Mouse (Mus musculus) kidney, adult 2 months (tissue): ENCODE measurements around the gene Grcc10. TPM values are rescaled to one million over a fixed set of nuclear protein-coding genes. Genes with fewer than 3 reads are reported as not detected.

Experiments used
- DNase-seq: peaks from one replicate; pipeline ENCODE4 v3.0.0; 2021
- H3K27ac ChIP-seq: fragments of 200-500 bp; 2 replicates; pipeline ENCODE4 v1.5.1; 2012; ENCODE audit warnings: low read depth, low read length, control low read depth, inconsistent platforms; ENCODE audit not compliant: insufficient read depth
- H3K27me3 ChIP-seq: fragments of 200-500 bp; replicated peaks from 2 replicates; pipeline ENCODE4 v1.6.1; 2012; ENCODE audit warnings: mild to moderate bottlenecking, moderate library complexity, low read length, inconsistent platforms; ENCODE audit not compliant: control insufficient read depth, insufficient read depth
- H3K36me3 ChIP-seq: fragments of 200-500 bp; 2 replicates; pipeline ENCODE4 v1.6.1; 2012; ENCODE audit warnings: mild to moderate bottlenecking, moderate library complexity, low read length, inconsistent platforms; ENCODE audit not compliant: control insufficient read depth, insufficient read depth
- H3K4me1 ChIP-seq: fragments of 200-500 bp; 2 replicates; pipeline ENCODE4 v1.6.1; 2011; ENCODE audit warnings: low read length; ENCODE audit not compliant: control insufficient read depth, insufficient read depth
- H3K4me3 ChIP-seq: fragments of 200-500 bp; 2 replicates; pipeline ENCODE4 v1.5.1; 2011; ENCODE audit warnings: mild to moderate bottlenecking, low read depth, low read length, control low read depth; ENCODE audit not compliant: insufficient read depth
- CTCF ChIP-seq: fragments of 200-500 bp; conservative IDR thresholded peaks from 2 replicates; pipeline ENCODE4 v1.5.1; 2011; ENCODE audit warnings: low read depth, mild to moderate bottlenecking, control low read depth, low read length, moderate library complexity, mixed read lengths; ENCODE audit not compliant: insufficient read depth, insufficient read length
- POLR2A ChIP-seq: fragments of 200-500 bp; IDR thresholded peaks from one replicate; pipeline ENCODE4 v1.6.1; 2011; ENCODE audit warnings: low read depth, low read length, control low read depth
- WGBS: fragments of 180-500 bp; shearing (Covaris S2); methylation state at CpG from one replicate; pipeline ENCODE4 v1.1.7; 2018; 5-methylcytosine and 5-hydroxymethylcytosine counted together
- polyA plus RNA-seq: library from polyadenylated mRNA; depleted of rRNA; stranded (reverse); fragments of >200 nt; gene quantifications from 2 replicates; pipeline ENCODE4 v1.2.3, GENCODE M21; 2012

Gene Grcc10
- polyA plus RNA-seq, 1 experiment = 474 TPM

GRCm38 (mm10) chr6:124767920-124768703 lies 26.9 kb upstream of the Grcc10 start:
- Histone ChIP-seq H3K27me3 (no peaks in the 10 kb centered on the region), H3K36me3 (no peaks in the 10 kb centered on the region), H3K4me1 (0 out of 2 replicates have a peak, but pooled peaks cover 3% of the 10 kb centered on the region), H3K4me3 (no peak overlapping the region), H3K27ac (no peak overlapping the region)
- DNase-seq = no peak
- 59% methylated on average over 19 of the region's 19 CpGs for WGBS
- TF ChIP-seq CTCF = no peak
- no peak for TF ChIP-seq POLR2A

- no peak overlapping the region for H3K4me3 ChIP-seq
- WGBS = 67% methylated on average over 4 of the region's 4 CpGs
- no peak for DNase-seq
- H3K4me1 ChIP-seq = 0 out of 2 replicates have a peak, but pooled peaks cover 3% of the 10 kb centered on the region
- no peaks in the 10 kb centered on the region for H3K36me3 ChIP-seq
- no peaks in the 10 kb centered on the region for H3K27me3 ChIP-seq
- TF ChIP-seq POLR2A = no peak
- no peak for TF ChIP-seq CTCF
- H3K27ac ChIP-seq = no peak overlapping the region
These were observed 26.4 kb upstream of the Grcc10 start for GRCm38 (mm10) chr6:124767536-124767919.

DNA sequence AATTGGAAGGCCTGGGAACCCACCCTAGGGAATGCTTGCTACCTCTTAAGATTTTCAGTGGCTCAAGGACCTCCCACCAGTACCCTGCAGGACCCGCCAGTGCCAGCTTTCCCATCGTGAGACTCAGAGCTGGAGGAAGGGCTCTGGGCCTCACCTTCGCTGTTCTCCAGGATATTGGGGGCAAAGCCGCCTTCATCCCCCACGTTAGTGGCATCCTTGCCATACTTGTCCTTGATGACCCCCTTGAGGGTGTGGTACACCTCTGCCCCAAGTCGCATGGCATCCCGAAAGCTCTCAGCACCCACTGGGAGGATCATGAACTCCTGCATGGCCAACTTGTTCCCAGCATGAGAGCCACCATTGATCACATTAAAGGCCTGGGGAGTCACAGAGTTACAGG lies 24.8 kb upstream of the Grcc10 start:
- no peaks in the 10 kb centered on the region for H3K27me3 ChIP-seq
- H3K4me3 ChIP-seq = no peak overlapping the region
- 94% methylated on average over 7 of the region's 7 CpGs for WGBS
- H3K4me1 ChIP-seq = 0 out of 2 replicates have a peak, but pooled peaks cover 3% of the 10 kb centered on the region
- TF ChIP-seq POLR2A (no peak), CTCF (no peak)
- H3K36me3 ChIP-seq = no peaks in the 10 kb centered on the region
- no peak overlapping the region for H3K27ac ChIP-seq
- no peak for DNase-seq

DNA sequence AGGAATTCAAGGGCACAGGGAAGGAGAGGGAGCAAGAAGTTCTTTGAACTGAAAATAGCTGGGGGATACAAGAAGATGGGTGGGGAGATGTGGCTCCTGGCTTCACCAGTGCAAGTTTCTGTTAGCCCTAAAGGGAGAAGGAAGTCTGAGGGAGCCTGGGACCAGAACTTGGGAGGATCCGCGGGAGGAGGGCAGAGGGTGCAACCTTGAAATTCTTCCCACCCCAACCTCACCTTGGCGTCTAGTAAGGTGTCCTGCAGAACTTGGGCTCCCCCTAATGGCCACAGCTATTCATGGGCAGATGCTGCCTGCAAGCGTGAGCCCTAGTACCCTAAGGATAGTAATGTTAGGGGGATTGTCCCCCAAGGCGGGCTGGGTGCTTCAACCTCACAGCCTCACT lies 18.1 kb upstream of the Grcc10 start:
- 5% methylated on average over 5 of the region's 5 CpGs for WGBS
- no peak for TF ChIP-seq POLR2A
- TF ChIP-seq CTCF = peak; percentile 99
- peak overlapping the region; percentile 54 for H3K27ac ChIP-seq

DNA sequence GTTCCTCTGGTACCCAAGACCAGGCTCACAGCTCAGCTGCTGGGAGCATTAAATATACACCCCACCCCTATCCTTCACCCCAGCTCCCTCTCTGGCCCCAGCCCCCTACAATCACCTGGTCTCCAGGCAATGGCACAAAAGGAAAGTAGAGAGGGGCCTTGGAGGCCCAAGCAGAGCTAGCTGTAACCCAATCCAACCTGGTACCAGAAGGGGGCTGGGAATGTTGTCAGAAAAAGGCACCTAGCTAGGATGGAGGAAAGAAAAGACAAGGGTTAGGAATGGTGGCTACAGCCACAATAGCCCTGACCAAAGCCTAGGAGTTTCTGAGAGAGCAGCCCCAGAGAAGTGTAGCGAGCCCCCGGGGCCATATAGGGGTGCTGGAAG lies 17.7 kb upstream of the Grcc10 start:
- no peak for DNase-seq
- Histone ChIP-seq H3K27me3 (no peaks in the 10 kb centered on the region), H3K27ac (peak overlapping the region; percentile 54), H3K36me3 (no peaks in the 10 kb centered on the region), H3K4me1 (peaks cover 21% of the 10 kb centered on the region), H3K4me3 (no peak overlapping the region)
- WGBS = 38% methylated on average over 2 of the region's 2 CpGs
- no peak for TF ChIP-seq POLR2A

More for the DNA sequence above, 18.1 kb upstream of the Grcc10 start:
- Histone ChIP-seq H3K4me1 (peaks cover 18% of the 10 kb centered on the region), H3K36me3 (no peaks in the 10 kb centered on the region), H3K4me3 (no peak overlapping the region), H3K27me3 (no peaks in the 10 kb centered on the region)
- peak; percentile 92 for DNase-seq

DNA sequence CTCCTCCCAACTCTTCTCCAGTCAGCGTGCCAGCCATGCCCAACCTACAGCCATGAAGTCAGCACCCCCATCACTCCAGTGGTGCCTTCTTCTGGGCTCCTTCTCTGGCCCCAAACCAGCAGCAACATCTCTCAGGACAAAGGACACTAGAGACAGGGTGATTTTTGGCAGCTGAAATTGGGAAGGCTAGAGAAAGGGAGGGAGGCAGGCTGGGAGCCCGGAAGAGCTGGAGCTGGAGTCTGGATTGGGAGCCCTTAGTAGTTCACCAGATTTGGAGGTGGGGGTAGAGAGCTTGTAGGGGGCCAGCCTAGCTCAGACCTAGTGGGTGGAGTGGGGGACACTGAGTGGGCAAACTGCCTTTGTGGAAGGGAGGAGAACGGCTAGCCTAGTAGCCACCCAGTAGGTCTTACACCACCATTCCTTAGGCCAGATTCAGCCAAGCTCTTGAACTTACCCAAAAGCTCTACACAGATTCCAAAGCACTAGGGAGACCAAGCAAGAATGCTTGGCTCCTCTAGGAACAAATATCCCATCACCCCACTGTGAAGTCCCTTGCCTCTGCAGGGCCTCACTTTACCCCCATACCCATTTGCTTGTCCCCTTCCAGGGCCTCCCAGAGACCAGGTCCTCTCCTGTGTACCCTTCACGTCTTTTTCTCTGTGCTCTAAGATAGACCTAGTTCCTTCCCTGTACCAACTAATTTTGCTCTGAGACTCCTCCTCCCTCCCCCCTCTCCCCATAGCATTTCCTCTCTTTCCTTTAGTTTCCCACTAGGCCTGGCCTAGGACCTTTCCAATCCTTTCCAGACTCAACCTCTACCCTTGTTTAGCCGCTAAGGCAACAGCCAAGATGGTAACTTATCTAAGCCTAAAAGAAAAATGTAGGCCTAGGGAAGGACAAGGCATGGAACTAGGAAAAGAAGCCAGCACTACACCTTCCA lies 17.0 kb upstream of the Grcc10 start:
- TF ChIP-seq POLR2A = no peak
- no peak for TF ChIP-seq CTCF
- peak overlapping the region; percentile 81 for H3K27ac ChIP-seq
- peak overlapping the region; percentile 91; the same call in 1 of the 2 replicates for H3K4me3 ChIP-seq
- H3K4me1 ChIP-seq = peaks cover 22% of the 10 kb centered on the region
- WGBS = 46% methylated on average over 5 of the region's 5 CpGs
- DNase-seq = peak; percentile 80
- no peaks in the 10 kb centered on the region for H3K36me3 ChIP-seq
- H3K27me3 ChIP-seq = no peaks in the 10 kb centered on the region
